Mouse (Mus musculus) embryo, embryonic 9.5 days (tissue): ENCODE measurements around the gene Ifitm10.
A peak's percentile ranks its signal among the peaks of the same experiment; 100 is the strongest.
"Not testable (repeated sequence)": the region's sequence is repeated elsewhere in the genome, so short reads cannot be mapped to it uniquely, and the experiment has no call there.

ENCODE experiments used
- DNase-seq: peaks from one replicate; pipeline ENCODE4 v3.0.0-alpha.2; 2017; ENCODE audit errors: extremely low spot score

The Ifitm10 gene

GRCm38 (mm10) chr7:142373641-142374412, at the start of gene Ifitm10:
Ifitm10 (minus strand) TSS chr7:142373753.
- DNase-seq: no peak

DNA sequence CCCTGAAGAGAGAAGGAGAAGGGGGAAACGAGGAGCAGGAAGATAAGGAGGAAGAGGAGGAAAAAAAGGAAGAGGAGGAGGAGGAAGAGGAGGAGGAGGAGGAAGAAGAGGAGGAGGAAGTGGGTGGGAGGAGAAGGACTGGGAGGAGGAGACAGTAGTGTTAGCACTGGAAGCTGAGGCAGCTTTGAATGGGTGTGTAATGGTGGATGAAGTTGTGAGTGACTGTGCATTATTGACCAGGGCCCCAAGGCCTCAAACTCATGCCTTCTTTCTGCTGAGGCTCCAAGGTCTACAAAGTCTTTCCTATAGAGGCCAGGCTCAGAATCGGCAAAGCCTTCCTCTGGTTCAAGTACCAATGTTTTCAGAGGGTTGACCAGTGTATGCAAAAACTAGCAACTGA, 48.3 kb upstream of the Ifitm10 start:
- DNase-seq: no peak

DNA sequence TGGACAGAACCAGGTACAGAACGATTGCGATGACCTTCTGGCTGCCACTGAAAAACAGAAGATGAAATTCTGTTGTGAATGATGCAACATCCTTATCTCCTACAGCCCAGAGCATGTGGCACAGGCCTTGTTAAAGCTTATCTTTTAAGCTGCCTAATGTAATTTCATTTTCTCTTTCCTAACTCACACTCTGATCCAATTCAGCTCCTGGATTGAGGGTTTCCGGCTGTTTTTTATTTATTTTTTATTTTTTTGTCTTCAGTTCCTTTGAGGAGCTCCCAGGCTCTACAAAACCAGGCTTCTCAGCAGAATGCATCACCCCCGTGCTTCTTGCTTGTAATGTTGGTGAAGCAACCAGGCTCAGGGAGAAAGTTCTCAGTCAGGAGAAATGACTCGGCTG, 46.3 kb upstream of the Ifitm10 start:
- DNase-seq: no peak

GRCm38 (mm10) chr7:142418679-142419078, 45.1 kb upstream of the Ifitm10 start:
- DNase-seq: no peak

- DNase-seq: no peak
Observed at GRCm38 (mm10) chr7:142418027-142418426, 44.5 kb upstream of the Ifitm10 start.

GRCm38 (mm10) chr7:142416225-142416624, 42.7 kb upstream of the Ifitm10 start:
- DNase-seq: no peak

- DNase-seq: no peak
Observed at GRCm38 (mm10) chr7:142415314-142415713, 41.8 kb upstream of the Ifitm10 start.

DNA sequence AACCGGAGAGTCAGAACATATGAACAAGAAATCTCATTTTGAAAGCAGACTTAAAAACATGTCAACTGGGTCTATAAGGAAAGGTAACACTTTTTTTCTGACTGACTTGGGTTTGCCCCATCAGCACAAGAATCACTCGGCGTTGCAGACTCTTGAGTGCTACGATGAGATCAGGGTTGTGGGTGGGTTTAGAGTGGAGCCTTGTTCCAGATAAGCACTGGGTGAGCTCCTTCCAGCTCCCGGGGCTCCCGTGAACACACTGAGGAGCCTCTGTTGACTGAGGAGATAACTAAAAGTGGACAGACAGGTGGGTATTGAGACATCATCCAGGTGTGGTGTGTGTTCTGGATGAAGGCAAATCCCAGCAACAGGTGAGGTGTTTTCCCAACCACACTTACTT, 39.7 kb upstream of the Ifitm10 start:
- DNase-seq: no peak

- no peak for DNase-seq
Observed at GRCm38 (mm10) chr7:142409603-142410002, 36.0 kb upstream of the Ifitm10 start.

DNA sequence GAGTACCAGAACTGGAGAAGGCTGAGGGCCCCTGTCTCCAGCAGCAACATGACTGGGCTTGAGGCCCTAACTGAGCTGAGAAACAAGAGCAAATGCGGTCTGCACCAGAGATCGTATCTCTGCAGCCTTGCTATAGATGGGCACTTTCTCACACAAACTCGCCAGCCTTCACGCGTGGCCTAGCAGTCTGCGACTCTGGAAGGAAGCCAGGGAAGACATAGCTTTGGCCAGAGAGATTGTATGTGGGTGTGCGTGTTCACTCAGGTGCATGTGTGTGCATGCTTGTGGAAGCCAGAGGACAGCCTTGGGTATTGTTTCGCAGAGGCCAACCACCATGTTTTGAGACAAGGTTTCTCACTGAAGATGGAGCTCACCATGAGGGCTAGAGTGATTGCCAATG, 35.1 kb upstream of the Ifitm10 start:
- DNase-seq: no peak

DNA sequence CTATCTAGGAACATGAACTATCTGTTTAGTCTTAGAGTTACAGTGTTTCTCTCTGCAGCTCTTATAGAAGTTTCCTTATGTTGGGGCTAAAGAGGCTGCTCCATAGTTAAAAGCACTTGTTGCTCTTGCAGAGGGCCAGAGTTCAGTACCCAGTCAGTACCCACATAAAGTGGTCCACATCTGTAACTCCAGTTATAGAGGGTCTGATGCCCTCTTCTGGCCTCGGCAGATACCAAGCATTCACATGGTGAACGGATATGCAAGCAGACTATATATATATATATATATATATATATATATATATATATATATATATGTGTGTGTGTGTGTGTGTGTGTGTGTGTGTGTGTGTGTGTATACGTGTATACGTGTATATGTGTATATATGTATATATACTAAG, 34.4 kb upstream of the Ifitm10 start:
- DNase-seq: no peak

DNA sequence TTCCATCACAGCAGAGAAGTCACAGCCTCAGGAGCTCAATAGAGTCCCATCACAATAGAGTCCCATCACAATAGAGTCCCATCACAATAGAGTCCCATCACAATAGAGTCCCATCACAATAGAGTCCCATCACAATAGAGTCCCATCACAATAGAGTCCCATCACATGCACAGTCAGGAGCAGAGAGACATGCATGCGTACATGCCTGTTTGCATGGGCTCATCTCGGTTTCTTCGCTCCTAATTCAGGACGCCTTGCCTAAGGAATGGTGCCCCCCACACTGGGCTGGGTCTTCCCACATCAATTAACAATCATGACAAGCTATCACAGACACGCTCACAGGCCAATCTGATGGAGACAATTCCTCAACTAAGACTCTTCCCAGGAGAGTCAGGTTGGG, 31.6 kb upstream of the Ifitm10 start:
- not testable (repeated sequence) for DNase-seq

DNA sequence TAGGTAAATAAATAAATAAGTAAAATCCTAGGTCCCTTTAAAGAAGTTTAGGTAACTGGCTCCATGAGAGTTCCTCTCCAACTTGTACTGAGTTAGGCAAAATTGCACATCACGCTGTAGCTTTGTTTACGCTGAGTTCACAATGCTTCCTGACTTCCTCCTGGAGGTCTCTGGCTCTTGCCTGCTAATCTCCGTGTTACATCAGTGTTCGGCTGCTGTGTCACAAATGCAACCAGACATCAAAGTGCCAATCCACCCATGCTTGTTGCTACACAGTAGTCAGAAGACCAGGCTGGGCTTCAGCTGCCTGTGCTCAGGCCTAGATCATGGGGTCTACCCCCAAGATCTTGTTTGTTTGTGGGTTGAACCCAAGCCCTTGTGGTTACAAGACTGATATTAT, 30.0 kb upstream of the Ifitm10 start:
- DNase-seq: no peak

- no peak for DNase-seq
Observed at GRCm38 (mm10) chr7:142400750-142401142, 27.2 kb upstream of the Ifitm10 start.

- DNase-seq: no peak
Observed at GRCm38 (mm10) chr7:142400112-142400749, 26.7 kb upstream of the Ifitm10 start.

DNA sequence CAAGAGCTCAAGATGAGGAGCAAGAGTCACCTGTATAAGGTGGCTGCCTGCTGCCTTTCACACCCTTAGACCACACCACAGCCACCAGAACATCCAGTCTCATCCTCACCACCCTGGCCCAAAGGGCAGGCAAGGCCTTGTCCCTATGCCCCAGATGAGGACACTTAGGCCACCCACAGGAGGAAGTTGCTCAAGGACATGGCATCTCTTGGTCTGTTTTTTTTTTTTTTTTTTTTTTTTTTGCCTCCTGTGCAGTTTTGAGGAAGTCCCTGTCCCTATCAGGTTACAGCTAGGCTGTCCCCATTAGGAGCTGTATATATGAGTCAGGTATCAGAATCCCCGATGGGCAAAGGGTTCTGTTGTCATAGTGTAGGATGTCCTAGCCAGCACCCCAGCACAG, 25.7 kb upstream of the Ifitm10 start:
- no peak for DNase-seq

DNA sequence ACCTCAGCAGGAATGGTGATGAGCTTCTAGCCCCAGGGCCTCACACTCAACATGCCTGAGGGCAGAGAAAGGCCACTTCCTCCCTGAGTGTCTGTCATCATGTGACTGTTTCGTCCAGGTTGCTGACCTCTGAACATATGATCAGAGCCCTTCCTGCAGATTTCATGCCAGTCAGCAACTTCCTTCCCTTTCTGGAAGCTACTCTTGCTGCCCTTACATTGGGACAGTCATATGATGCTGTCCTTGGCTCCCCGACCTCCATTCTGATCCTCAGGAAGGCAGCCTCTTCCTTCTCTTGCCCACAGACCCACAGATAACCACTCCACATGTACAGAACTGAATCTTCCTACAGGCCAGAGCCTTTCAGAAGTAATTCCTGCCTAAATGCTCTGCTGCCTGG, 24.5 kb upstream of the Ifitm10 start:
- peak; percentile 5 for DNase-seq

DNA sequence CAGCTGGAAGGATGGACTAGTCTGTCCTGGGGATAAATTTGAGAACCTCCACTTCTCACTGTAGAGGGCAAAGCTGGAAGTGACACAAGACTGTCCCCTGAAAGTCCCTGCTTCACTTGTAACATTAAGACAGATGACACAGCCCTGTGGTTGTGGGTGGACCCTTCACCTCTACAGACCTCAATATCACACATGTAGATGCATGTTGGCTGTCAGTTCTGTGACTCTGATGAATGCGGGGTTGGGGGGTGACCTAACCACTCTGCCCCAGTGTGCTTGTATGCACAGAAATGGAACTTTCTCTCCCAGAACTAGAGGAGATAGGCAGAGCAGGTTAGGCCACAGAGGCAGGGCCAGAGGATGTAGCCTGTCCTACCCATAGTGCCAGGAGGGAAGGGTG, 23.1 kb upstream of the Ifitm10 start:
- no peak for DNase-seq

DNA sequence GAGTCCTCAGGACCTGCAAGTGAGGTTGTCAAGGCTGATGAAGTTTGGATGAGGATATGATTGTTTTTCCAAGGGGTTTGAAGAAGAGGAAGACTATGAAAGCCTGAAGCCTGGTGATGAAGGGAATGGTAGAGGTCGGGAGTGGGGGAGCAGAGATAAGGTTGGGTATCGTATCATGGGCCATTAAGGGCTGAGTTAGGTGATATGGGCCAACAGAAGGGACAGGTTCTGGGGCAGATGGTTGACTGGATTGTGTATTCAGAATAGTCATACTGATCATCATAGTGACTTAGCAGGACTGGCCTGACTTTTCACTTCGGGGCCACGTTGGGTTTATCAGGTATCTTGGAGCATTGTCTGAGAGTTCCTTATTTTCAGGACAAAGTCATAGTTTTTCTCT, 21.9 kb upstream of the Ifitm10 start:
- no peak for DNase-seq

DNA sequence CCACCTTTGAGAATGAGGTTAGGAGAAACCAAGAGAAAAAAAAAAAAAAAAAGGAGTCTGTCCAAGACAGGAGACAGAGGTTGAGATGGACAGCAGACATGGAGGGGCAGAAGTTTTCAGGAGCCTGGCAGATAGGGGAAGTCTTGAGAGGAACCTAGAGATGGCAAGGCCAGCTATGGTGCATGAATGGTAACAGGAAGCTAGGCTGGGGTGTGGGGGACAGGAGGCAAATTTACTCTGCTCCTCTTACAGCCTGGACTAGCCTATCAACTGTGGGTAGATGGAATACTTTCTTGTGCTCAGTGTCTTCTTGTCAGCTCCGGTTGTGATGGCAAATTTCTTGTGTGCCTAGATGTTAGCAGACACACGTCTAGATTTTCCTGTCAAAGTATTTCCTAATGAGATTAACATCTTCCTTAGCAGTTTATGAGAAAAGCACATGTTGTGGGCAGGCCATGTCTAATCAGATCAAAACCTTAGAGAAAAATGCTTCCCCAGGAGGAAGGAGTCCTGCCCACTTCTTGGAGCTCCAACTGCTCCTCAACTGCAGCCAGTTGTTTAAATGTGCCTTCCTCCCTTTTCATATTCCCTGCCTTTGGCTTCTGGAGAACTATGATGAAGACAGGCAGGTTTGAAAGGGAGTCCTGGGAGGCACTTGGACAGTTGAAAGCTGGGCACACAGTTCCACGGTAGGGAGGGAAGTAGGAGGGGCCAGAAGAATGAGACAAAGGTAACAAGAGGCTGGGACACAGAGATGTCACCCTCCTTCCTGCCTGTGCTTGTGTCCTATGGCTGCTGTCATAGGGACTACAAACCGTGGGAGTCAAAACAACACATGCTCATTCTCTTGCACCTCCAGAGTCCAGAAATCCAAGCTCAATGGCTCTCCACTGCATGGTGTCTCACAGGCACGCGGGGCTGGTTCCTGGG, 21.0 kb upstream of the Ifitm10 start:
- DNase-seq: no peak

DNA sequence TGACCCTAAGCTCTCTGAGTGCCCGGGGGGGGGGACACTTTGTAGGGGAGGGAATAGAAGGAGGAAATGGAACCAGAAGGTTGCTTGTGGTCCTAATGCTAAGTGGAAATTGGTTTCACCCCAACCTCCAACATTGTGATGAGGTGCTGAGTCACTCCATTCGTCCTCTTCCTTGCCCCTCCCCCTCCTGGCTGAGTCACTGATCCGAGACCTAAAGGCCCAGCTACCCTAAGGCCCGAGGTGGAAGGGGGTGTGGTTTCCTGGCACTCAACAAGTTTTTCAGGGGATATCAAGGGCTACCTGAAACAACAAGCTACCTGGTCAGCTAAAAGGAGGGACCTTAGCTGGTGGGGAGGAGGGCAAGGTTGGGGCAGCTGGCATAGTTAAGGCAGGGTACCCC, 19.6 kb upstream of the Ifitm10 start:
- DNase-seq: peak; percentile 29

DNA sequence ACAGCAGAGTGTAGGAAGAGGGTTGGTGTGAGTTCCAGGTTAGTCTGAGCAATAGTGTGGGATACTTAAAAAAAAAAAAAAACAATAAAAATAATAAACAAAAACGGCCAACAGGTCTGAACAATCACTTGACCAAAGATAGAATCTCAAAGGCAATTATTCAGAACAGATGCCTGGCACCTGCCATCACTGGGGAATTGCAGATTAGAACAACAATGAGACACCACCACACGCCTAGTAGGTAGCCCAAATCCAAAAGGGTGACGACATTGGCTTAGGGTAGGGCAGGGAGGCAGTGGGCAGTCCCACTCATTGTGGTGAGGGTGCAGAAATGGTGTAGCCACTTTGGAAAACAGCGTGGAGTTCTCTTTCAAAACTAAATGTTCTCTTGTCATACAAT, 18.1 kb upstream of the Ifitm10 start:
- DNase-seq: no peak

DNA sequence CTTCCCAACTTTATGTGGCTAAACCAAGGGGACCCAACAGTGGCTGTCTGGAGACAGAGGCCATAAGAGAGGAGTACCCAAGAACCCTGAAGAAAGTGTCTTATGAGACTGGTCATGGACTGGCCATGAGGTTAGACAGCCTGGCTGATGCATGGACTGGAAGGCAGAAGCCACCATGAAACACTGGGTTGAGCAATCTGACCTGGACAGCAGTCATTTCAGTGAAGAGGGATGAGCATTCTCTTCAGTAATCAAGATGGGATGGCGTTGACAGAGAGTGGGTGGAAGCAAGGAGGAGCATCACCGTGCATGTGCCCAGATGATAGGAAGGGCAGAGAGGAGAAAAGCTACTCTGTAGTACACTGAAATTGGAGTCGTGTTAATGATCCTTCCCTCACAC, 17.6 kb upstream of the Ifitm10 start:
- DNase-seq: no peak
